Mouse (Mus musculus) cortical plate, adult 2 months (tissue): ENCODE data around the gene Sytl3. TPM values are rescaled to one million over a fixed set of nuclear protein-coding genes. Genes with fewer than 3 reads are reported as not detected.
A peak's percentile ranks its signal among the peaks of the same experiment; 100 is the strongest.

ENCODE experiments used
- H3K27ac ChIP-seq: fragments of 200-500 bp; 2 replicates; pipeline ENCODE4 v1.5.1; 2012; ENCODE audit warnings: low read length, control low read depth, inconsistent platforms; ENCODE audit not compliant: insufficient read depth
- H3K4me1 ChIP-seq: fragments of 200-500 bp; 2 replicates; pipeline ENCODE4 v1.6.1; 2011; ENCODE audit warnings: low read length; ENCODE audit not compliant: control insufficient read depth, insufficient read depth
- H3K4me3 ChIP-seq: fragments of 200-500 bp; 2 replicates; pipeline ENCODE4 v1.5.1; 2011; ENCODE audit warnings: mild to moderate bottlenecking, low read length, control low read depth; ENCODE audit not compliant: insufficient read depth
- CTCF ChIP-seq: fragments of 200-500 bp; IDR thresholded peaks from 2 replicates; pipeline ENCODE4 v1.5.1; 2011; ENCODE audit warnings: mild to moderate bottlenecking, control low read depth, low read length; ENCODE audit not compliant: insufficient read depth; ENCODE audit errors: extremely low read depth
- POLR2A ChIP-seq: fragments of 200-500 bp; IDR thresholded peaks from 2 replicates; pipeline ENCODE4 v1.6.1; 2011; ENCODE audit warnings: mild to moderate bottlenecking, low read length, control low read depth; ENCODE audit not compliant: insufficient read depth; ENCODE audit errors: extremely low read depth
- polyA plus RNA-seq: library from polyadenylated mRNA; depleted of rRNA; stranded (reverse); fragments of >200 nt; gene quantifications from 2 replicates; pipeline ENCODE4 v1.2.3, GENCODE M21; 2012

Gene Sytl3
- polyA plus RNA-seq, 1 experiment: 0.13 TPM

DNA sequence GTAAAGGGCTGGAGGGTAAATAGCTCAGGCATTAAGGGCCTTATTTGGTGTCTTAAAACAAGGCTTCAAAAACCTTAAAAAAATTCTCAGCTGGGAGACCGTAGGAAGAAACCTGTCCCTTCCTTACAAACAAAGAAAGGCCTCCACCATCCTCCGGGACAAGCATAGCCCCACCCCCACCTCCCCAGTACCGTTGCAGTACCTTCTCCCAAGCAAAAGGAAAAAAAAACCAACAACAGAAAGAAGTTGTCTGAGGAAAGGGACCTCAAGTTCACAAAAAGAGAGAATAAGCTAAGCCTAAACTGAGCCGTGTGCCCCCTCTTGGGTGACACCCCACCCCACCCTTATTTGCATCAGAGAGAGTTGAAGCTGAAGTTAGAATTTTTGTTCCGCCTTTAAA lies 117.7 kb downstream of the Sytl3 start:
- TF ChIP-seq POLR2A (no peak), CTCF (no peak)
- no peaks in the 10 kb centered on the region for H3K4me1 ChIP-seq
- no peak overlapping the region for H3K27ac ChIP-seq
- no peak overlapping the region for H3K4me3 ChIP-seq

GRCm38 (mm10) chr17:6777061-6777460 lies 118.2 kb downstream of the Sytl3 start:
- no peak for TF ChIP-seq CTCF
- no peak for TF ChIP-seq POLR2A
- Histone ChIP-seq H3K27ac (no peak overlapping the region), H3K4me3 (no peak overlapping the region), H3K4me1 (no peaks in the 10 kb centered on the region)

DNA sequence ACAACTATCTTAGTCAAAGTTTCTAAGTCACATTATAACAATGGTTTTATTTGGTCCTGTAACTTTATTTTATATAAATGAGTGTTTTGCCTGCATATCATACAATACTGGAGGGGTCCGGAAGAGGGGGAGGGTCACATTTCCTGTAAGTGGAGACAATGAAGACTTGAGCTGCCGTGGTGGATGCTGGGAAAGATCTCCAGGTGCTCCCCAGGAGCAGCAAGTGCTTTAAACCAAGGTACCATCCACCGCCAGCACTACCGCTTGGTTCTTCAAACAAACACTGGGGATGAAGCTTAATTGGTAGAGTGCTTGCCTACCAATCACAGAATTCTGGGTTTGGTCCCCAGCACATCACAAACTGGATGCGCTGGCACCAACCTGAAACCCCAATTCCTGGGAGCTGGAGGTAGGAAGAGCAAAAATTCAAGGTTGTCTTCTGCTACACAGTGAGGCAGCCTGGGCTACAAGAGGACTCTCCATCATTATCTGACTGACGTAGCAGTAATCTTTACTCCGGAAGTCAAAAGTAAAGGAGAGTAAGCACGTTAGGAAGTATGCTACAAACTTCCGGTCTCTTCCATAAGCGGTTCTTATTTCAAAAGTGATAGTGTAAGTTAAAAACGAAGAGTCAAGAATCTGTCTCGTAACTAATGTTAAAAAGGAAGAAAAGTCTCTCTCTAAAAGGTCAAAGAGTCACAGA lies 118.9 kb downstream of the Sytl3 start:
- Histone ChIP-seq H3K4me3 (no peak overlapping the region), H3K4me1 (no peaks in the 10 kb centered on the region)

GRCm38 (mm10) chr17:6778332-6778683 lies 119.4 kb downstream of the Sytl3 start:
- Histone ChIP-seq H3K4me1 (no peaks in the 10 kb centered on the region), H3K4me3 (peak overlapping the region; percentile 12; the same call in 1 of the 2 replicates), H3K27ac (no peak overlapping the region)
- TF ChIP-seq POLR2A (no peak), CTCF (no peak)

More for the DNA sequence above, 118.9 kb downstream of the Sytl3 start:
- H3K27ac ChIP-seq: no peak overlapping the region
- no peak for TF ChIP-seq POLR2A
- no peak for TF ChIP-seq CTCF

GRCm38 (mm10) chr17:6778771-6779509 lies 120.0 kb downstream of the Sytl3 start:
- TF ChIP-seq CTCF (no peak), POLR2A (no peak)
- Histone ChIP-seq H3K27ac (no peak overlapping the region), H3K4me3 (peak overlapping the region; percentile 12), H3K4me1 (no peaks in the 10 kb centered on the region)

GRCm38 (mm10) chr17:6779632-6780031 lies 120.7 kb downstream of the Sytl3 start:
- Histone ChIP-seq H3K4me1 (no peaks in the 10 kb centered on the region), H3K4me3 (peak overlapping the region; percentile 12; the same call in 1 of the 2 replicates)

GRCm38 (mm10) chr17:6780521-6781115 lies 121.7 kb downstream of the Sytl3 start:
- no peak for TF ChIP-seq CTCF
- no peak for TF ChIP-seq POLR2A
- Histone ChIP-seq H3K27ac (no peak overlapping the region), H3K4me1 (no peaks in the 10 kb centered on the region), H3K4me3 (no peak overlapping the region; the same call in 1 of the 2 replicates)

More at GRCm38 (mm10) chr17:6779632-6780031, 120.7 kb downstream of the Sytl3 start:
- no peak overlapping the region for H3K27ac ChIP-seq
- no peak for TF ChIP-seq CTCF
- no peak for TF ChIP-seq POLR2A

DNA sequence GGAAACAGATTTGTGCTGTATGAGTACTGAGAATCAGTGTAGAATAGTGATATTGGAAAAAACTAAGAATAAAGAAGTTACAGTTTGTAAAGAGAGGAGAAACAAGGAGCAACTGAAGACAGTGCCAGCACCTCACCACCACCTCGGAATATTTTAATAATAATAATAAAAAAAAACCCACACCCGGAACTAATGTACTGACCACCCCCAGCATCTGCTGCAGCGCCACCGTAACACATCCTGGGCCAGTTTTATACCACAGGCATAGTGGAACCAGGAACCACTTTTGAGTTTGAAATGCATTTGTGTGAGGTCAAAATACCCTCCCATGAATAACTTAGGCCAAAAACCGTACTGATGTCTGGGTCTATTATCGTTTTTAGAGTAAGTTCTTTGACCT lies 122.4 kb downstream of the Sytl3 start:
- Histone ChIP-seq H3K27ac (no peak overlapping the region), H3K4me1 (no peaks in the 10 kb centered on the region), H3K4me3 (peak overlapping the region; percentile 70; the same call in 1 of the 2 replicates)
- TF ChIP-seq CTCF (no peak), POLR2A (no peak)

- TF ChIP-seq POLR2A (no peak), CTCF (no peak)
- peak overlapping the region; percentile 70 for H3K4me3 ChIP-seq
- no peak overlapping the region; the same call in 1 of the 2 replicates for H3K27ac ChIP-seq
- no peaks in the 10 kb centered on the region for H3K4me1 ChIP-seq
Observed at GRCm38 (mm10) chr17:6782033-6782526, 123.2 kb downstream of the Sytl3 start.
